Mouse (Mus musculus) ES-E14 (cell line): ENCODE results near the gene Bnip1.

Experiments used
- CHD2 ChIP-seq: IDR thresholded peaks from 2 replicates; pipeline ENCODE4 v1.6.1; 2014; ENCODE audit warnings: mild to moderate bottlenecking, low read depth, low read length, inconsistent platforms
- MAFK ChIP-seq: IDR thresholded peaks from 2 replicates; pipeline ENCODE4 v1.6.1; 2014; ENCODE audit warnings: mild to moderate bottlenecking, low read depth, low read length, inconsistent platforms; ENCODE audit not compliant: insufficient read depth
- ZC3H11A ChIP-seq: IDR thresholded peaks from 2 replicates; pipeline ENCODE4 v1.6.1; 2012; ENCODE audit warnings: low read depth, mild to moderate bottlenecking, inconsistent platforms, low read length, borderline replicate concordance
- ZNF384 ChIP-seq: IDR thresholded peaks from 2 replicates; pipeline ENCODE4 v1.6.1; 2012; ENCODE audit warnings: low read depth, low read length, inconsistent platforms

- TF ChIP-seq MAFK = no peak
- TF ChIP-seq ZNF384 = no peak
- TF ChIP-seq ZC3H11A = no peak
- TF ChIP-seq CHD2 = no peak
These were observed 53.6 kb downstream of the Bnip1 start for GRCm38 (mm10) chr17:26834302-26834965.
